Mouse (Mus musculus) liver, embryonic 14.5 days (tissue): ENCODE data around the gene Mbtd1.

ENCODE experiments used
- CTCF ChIP-seq: IDR thresholded peaks from 2 replicates; pipeline ENCODE4 v1.5.1; 2016; ENCODE audit warnings: antibody characterized with exemption, low read depth, control low read depth
- EP300 ChIP-seq: IDR thresholded peaks from 2 replicates; pipeline ENCODE4 v1.6.1; 2016; ENCODE audit warnings: antibody characterized with exemption, low read depth

GRCm38 (mm10) chr11:93972951-93973350, 87.3 kb downstream of the Mbtd1 start:
- TF ChIP-seq CTCF (no peak), EP300 (no peak)
